Mouse (Mus musculus) ovary, postnatal 36 days (tissue): ENCODE measurements at regions not wholly inside any gene's neighbourhood (a gene's known extent, or its start where the extent isn't known, plus 50 kb on each side); places are given as distances from the start of the nearest gene placed in this dataset.

Source experiments
- DNase-seq: peaks from one replicate; pipeline ENCODE4 v3.0.0; 2022; ENCODE audit warnings: low spot score, mixed read lengths

- no peak for DNase-seq
Observed at GRCm38 (mm10) chr15:62046276-62046675, 1123.5 kb upstream of the A1bg start.

GRCm38 (mm10) chr15:62044654-62045335 is 1122.0 kb upstream of the A1bg start:
- no peak for DNase-seq

- peak; percentile 43 for DNase-seq
Observed at GRCm38 (mm10) chr15:62043617-62044392, 1121.0 kb upstream of the A1bg start.

- no peak for DNase-seq
Observed at GRCm38 (mm10) chr15:62042924-62043504, 1120.2 kb upstream of the A1bg start.
